Mouse (Mus musculus): ENCODE data around the gene Ccdc88c. TPM values are rescaled to one million over a fixed set of nuclear protein-coding genes. Genes with fewer than 3 reads are reported as not detected.

Ccdc88c gene
- polyA plus RNA-seq, 2 experiments: 5.3 to 9.2 TPM

DNA sequence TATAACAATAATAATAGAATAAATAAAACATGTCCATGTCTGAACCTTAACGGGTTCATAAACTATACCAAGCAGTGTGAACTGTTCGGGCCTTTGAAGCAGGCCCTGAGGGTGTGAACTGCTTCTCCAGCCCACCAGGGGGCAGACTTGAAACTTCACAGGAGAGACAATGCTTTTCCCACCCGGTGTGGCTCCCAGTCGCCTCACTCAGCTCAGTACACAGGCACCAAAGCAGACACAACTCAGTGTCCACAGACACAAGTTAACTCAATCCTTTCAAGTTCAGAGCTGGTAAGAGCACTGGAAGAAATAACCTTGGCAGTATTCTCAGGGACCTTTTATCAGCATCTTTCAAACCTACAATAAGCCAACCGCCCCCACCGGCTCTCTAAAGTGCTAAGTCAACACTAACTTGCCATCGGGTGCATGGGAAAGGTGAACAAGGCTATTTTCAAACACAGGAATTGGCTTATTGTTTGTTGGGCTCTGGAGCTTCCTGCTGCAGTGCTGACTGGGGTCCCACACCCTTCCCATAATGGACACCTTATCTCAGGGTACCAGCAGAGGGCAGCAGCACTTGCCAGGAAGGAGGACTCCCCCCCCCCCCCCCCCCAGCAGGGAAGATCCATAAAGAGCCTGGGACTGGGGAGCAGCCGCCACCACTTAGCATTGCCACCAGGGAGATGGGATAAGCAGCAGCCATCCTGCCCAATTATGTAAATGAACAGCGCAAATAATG lies 76.5 kb downstream of the Ccdc88c start:
- H3K27me3 ChIP-seq (ENCODE audit: control insufficient read depth, insufficient read depth, low read length): no peaks in the 10 kb centered on the region
- peaks cover 47 to 49% of the 10 kb centered on the region in 2 experiments for H3K4me1 ChIP-seq (replicated peaks; ENCODE audit: control insufficient read depth in 2 of 2, insufficient read depth in 2 of 2, low read length in 1 of 2)
- no peak overlapping the region for H3K4me3 ChIP-seq (ENCODE audit: insufficient read depth in 1 of 2, low read depth in 2 of 2, low read length in 2 of 2)
- TF ChIP-seq CTCF (IDR thresholded peaks at IDR 0.05; ENCODE audit: low read depth) (peak; percentile 90), EP300 (IDR thresholded peaks at IDR 0.05; ENCODE audit: low read depth) (no peak)
- ATAC-seq (ENCODE audit: insufficient read depth) (peak; percentile 34), DNase-seq (ENCODE audit: low read depth in 3 of 3, low spot score in 3 of 3) (peak in 2 of 3 experiments; percentile 60 to 63)
- H3K9me3 ChIP-seq (ENCODE audit: control insufficient read depth, low read length): no peaks in the 10 kb centered on the region
- peak overlapping the region; percentile 33 for H3K4me2 ChIP-seq (ENCODE audit: low read depth)
- H3K27ac ChIP-seq: peak overlapping the region; percentile 69
- peak overlapping the region; percentile 29; the same call in 1 of the 2 replicates for H3K9ac ChIP-seq (replicated peaks)
- WGBS (ENCODE audit: insufficient replicate concordance): 35% methylated on average over 9 of the region's 9 CpGs
- peaks cover 11% of the 10 kb centered on the region; the same call in 1 of the 2 replicates for H3K36me3 ChIP-seq (replicated peaks; ENCODE audit: control insufficient read depth, insufficient read depth, low read depth)

DNA sequence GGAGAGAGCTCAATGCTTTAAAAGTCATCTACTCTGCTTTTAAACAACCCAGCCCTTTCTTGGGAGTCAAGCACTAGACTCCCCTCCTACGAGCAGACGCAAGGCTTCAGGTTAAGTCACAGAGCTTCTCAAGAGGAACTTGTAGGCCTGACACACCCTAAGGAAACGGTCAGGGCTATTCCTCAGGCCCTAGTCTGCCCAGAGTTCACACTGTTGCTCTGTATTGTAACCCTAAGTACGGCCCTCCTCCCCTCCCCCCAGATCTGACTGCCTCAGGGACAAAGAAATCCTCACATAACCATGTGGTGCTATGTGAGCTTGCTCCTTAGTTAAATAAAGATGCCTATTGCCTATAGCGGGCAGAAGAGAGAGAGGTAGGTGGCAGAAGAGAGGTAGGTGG lies 79.7 kb downstream of the Ccdc88c start:
- Histone ChIP-seq H3K9me3 (ENCODE audit: control insufficient read depth, low read length) (no peaks in the 10 kb centered on the region), H3K9ac (replicated peaks) (no peak overlapping the region), H3K4me2 (ENCODE audit: low read depth) (no peak overlapping the region), H3K27me3 (ENCODE audit: control insufficient read depth, insufficient read depth, low read length) (no peaks in the 10 kb centered on the region), H3K27ac (no peak overlapping the region), H3K36me3 (replicated peaks; ENCODE audit: control insufficient read depth, insufficient read depth, low read depth) (peaks cover 31% of the 10 kb centered on the region), H3K4me3 (ENCODE audit: insufficient read depth in 1 of 2, low read depth in 2 of 2, low read length in 2 of 2) (no peak overlapping the region), H3K4me1 (replicated peaks; ENCODE audit: control insufficient read depth in 2 of 2, insufficient read depth in 2 of 2, low read length in 1 of 2) (peaks cover 18 to 19% of the 10 kb centered on the region in 2 experiments)
- DNase-seq (ENCODE audit: low read depth in 3 of 3, low spot score in 3 of 3) (no peak), ATAC-seq (ENCODE audit: insufficient read depth) (no peak)
- WGBS (ENCODE audit: insufficient replicate concordance): 82% methylated on average over 5 of the region's 5 CpGs
- no peak for TF ChIP-seq CTCF (IDR thresholded peaks at IDR 0.05; ENCODE audit: low read depth)
- TF ChIP-seq EP300 (IDR thresholded peaks at IDR 0.05; ENCODE audit: low read depth): no peak

GRCm38 (mm10) chr12:100948021-100948420 lies 80.8 kb downstream of the Ccdc88c start:
- ATAC-seq (ENCODE audit: insufficient read depth): no peak
- Histone ChIP-seq H3K27me3 (ENCODE audit: control insufficient read depth, insufficient read depth, low read length) (no peaks in the 10 kb centered on the region), H3K4me2 (ENCODE audit: low read depth) (no peak overlapping the region), H3K36me3 (replicated peaks; ENCODE audit: control insufficient read depth, insufficient read depth, low read depth) (peaks cover 32% of the 10 kb centered on the region), H3K4me3 (ENCODE audit: insufficient read depth in 1 of 2, low read depth in 2 of 2, low read length in 2 of 2) (no peak overlapping the region), H3K9me3 (ENCODE audit: control insufficient read depth, low read length) (no peaks in the 10 kb centered on the region), H3K9ac (replicated peaks) (no peak overlapping the region), H3K27ac (no peak overlapping the region), H3K4me1 (replicated peaks; ENCODE audit: control insufficient read depth in 2 of 2, insufficient read depth in 2 of 2, low read length in 1 of 2) (peaks cover 7% of the 10 kb centered on the region in 2 experiments)
- TF ChIP-seq EP300 (IDR thresholded peaks at IDR 0.05; ENCODE audit: low read depth) (no peak), CTCF (IDR thresholded peaks at IDR 0.05; ENCODE audit: low read depth) (no peak)
- 74% methylated on average over 6 of the region's 6 CpGs for WGBS (ENCODE audit: insufficient replicate concordance)
- DNase-seq (ENCODE audit: low read depth in 3 of 3, low spot score in 3 of 3): no peak

DNA sequence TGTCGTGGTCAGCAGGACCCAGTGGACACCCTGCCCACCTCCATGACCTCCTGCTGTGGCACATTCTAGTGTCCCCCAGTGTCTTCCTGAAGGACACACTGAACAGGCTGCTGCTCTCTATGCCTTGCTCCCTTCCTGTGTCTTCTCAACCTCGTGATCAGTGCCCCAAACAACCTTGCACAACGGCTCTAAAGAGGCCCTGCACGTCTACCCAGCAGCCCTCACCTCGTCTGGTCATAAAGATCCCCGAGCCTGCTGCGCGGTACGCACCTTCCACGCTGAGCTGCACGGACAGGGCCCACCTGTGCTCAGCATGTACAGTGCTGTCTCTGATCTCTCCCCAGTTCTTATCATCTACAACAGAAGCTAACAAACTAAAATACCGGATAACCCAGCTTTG lies 82.9 kb downstream of the Ccdc88c start:
- no peak overlapping the region for H3K27ac ChIP-seq
- DNase-seq (ENCODE audit: low read depth in 3 of 3, low spot score in 3 of 3) (no peak), ATAC-seq (ENCODE audit: insufficient read depth) (no peak)
- H3K36me3 ChIP-seq (replicated peaks; ENCODE audit: control insufficient read depth, insufficient read depth, low read depth): peaks cover 33% of the 10 kb centered on the region
- H3K4me2 ChIP-seq (ENCODE audit: low read depth): no peak overlapping the region
- TF ChIP-seq EP300 (IDR thresholded peaks at IDR 0.05; ENCODE audit: low read depth) (no peak), CTCF (IDR thresholded peaks at IDR 0.05; ENCODE audit: low read depth) (no peak)
- H3K9ac ChIP-seq (replicated peaks): no peak overlapping the region
- no peaks in the 10 kb centered on the region for H3K27me3 ChIP-seq (ENCODE audit: control insufficient read depth, insufficient read depth, low read length)
- H3K9me3 ChIP-seq (ENCODE audit: control insufficient read depth, low read length): no peaks in the 10 kb centered on the region
- WGBS (ENCODE audit: insufficient replicate concordance): 86% methylated on average over 12 of the region's 12 CpGs
- no peaks in the 10 kb centered on the region for H3K4me1 ChIP-seq (replicated peaks; ENCODE audit: control insufficient read depth in 2 of 2, insufficient read depth in 2 of 2, low read length in 1 of 2)
- no peak overlapping the region for H3K4me3 ChIP-seq (ENCODE audit: insufficient read depth in 1 of 2, low read depth in 2 of 2, low read length in 2 of 2)

- H3K27me3 ChIP-seq (ENCODE audit: control insufficient read depth, insufficient read depth, low read length): no peaks in the 10 kb centered on the region
- ATAC-seq (ENCODE audit: insufficient read depth) (no peak), DNase-seq (ENCODE audit: low read depth in 3 of 3, low spot score in 3 of 3) (no peak)
- TF ChIP-seq CTCF (IDR thresholded peaks at IDR 0.05; ENCODE audit: low read depth): no peak
- no peak for TF ChIP-seq EP300 (IDR thresholded peaks at IDR 0.05; ENCODE audit: low read depth)
- H3K4me2 ChIP-seq (ENCODE audit: low read depth): no peak overlapping the region
- H3K9ac ChIP-seq (replicated peaks): no peak overlapping the region
- 85% methylated on average over 12 of the region's 12 CpGs for WGBS (ENCODE audit: insufficient replicate concordance)
- no peak overlapping the region for H3K4me3 ChIP-seq (ENCODE audit: insufficient read depth in 1 of 2, low read depth in 2 of 2, low read length in 2 of 2)
- no peaks in the 10 kb centered on the region for H3K9me3 ChIP-seq (ENCODE audit: control insufficient read depth, low read length)
- no peaks in the 10 kb centered on the region for H3K4me1 ChIP-seq (replicated peaks; ENCODE audit: control insufficient read depth in 2 of 2, insufficient read depth in 2 of 2, low read length in 1 of 2)
- H3K36me3 ChIP-seq (replicated peaks; ENCODE audit: control insufficient read depth, insufficient read depth, low read depth): peaks cover 32% of the 10 kb centered on the region
- no peak overlapping the region for H3K27ac ChIP-seq
Measured at GRCm38 (mm10) chr12:100945501-100945900, 83.4 kb downstream of the Ccdc88c start.

Measured in liver, embryonic 14.5 days (tissue).